Mouse (Mus musculus) neural tube, embryonic 14.5 days (tissue): ENCODE data around the gene Dnah9. TPM values are rescaled to one million over a fixed set of nuclear protein-coding genes. Genes with fewer than 3 reads are reported as not detected.
A peak's percentile ranks its signal among the peaks of the same experiment; 100 is the strongest.

Source experiments
- ATAC-seq: fragments of 200-750 bp; cut with Nextera tagmentation; 2 replicates; pipeline ENCODE4 v1.8.0; 2017; ENCODE audit warnings: low read depth, mild to moderate bottlenecking, moderate TSS enrichment, moderate library complexity
- H3K27ac ChIP-seq: fragments of 300-500 bp; sonication (generic); 2 replicates; pipeline ENCODE4 v1.5.1; 2014; ENCODE audit warnings: low read depth, mild to moderate bottlenecking, control low read depth, low read length, moderate library complexity, mixed read lengths
- H3K27me3 ChIP-seq: fragments of 300-500 bp; sonication (generic); 2 replicates; pipeline ENCODE4 v1.6.1; 2014; ENCODE audit warnings: low read length; ENCODE audit not compliant: control insufficient read depth, insufficient read depth
- H3K36me3 ChIP-seq: fragments of 300-500 bp; sonication (generic); 2 replicates; pipeline ENCODE4 v1.6.1; 2014; ENCODE audit warnings: low read length, mixed read lengths; ENCODE audit not compliant: control insufficient read depth, insufficient read depth
- H3K4me1 ChIP-seq: fragments of 300-500 bp; sonication (generic); 2 replicates; pipeline ENCODE4 v1.6.1; 2014; ENCODE audit warnings: low read length; ENCODE audit not compliant: control insufficient read depth, insufficient read depth
- H3K4me2 ChIP-seq: fragments of 300-500 bp; sonication (generic); 2 replicates; pipeline ENCODE4 v1.6.1; 2014; ENCODE audit warnings: mild to moderate bottlenecking, low read depth, low read length, control low read depth
- H3K4me3 ChIP-seq: fragments of 300-500 bp; sonication (generic); 2 replicates; pipeline ENCODE4 v1.5.1; 2014; ENCODE audit warnings: low read depth, low read length, control low read depth, mixed read lengths
- H3K9ac ChIP-seq: fragments of 300-500 bp; sonication (generic); replicated peaks from 2 replicates; pipeline ENCODE4 v1.6.1; 2014; ENCODE audit warnings: low read depth, mild to moderate bottlenecking, control low read depth, low read length, mixed read lengths
- H3K9me3 ChIP-seq: fragments of 300-500 bp; sonication (generic); 2 replicates; pipeline ENCODE4 v1.6.1; 2016; ENCODE audit warnings: low read length; ENCODE audit not compliant: control insufficient read depth
- WGBS: fragments of 180-500 bp; shearing (Covaris S2); extraction: QIAGEN DNeasy Blood & Tissue Kit; methylation state at CpG from one replicate; pipeline ENCODE4 v1.1.7; 2014; 5-methylcytosine and 5-hydroxymethylcytosine counted together
- polyA plus RNA-seq: library from polyadenylated mRNA; unstranded; fragments of >200 nt; fragmentation: Nextera tagmentation; extraction: Ambion mirVana; gene quantifications from 2 replicates; pipeline ENCODE4 v1.2.1, GENCODE M21; 2014

The Dnah9 gene
- polyA plus RNA-seq, 1 experiment from 2014 or later: 3.4 TPM

DNA sequence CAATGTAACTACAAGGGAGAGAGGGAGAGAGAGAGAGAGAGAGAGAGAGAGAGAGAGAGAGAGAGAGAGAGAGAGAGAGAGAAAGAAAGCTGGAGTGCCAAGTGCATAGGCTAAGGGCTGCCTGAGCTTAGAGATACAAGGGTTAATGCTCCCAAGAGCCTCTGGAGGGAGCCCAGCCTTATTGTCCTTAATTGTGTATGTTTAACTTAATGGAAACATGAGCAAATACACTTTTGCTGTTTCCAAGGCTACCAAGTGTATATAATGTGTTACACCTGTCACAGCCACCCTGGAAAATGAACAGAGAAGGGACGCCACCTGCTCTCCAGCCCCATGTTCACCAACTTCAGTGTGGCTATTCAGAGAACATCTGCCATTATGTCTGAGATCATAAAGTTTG is 142.6 kb downstream of the Dnah9 start:
- Histone ChIP-seq H3K9ac (no peak overlapping the region), H3K27me3 (no peaks in the 10 kb centered on the region), H3K4me2 (no peak overlapping the region), H3K9me3 (no peaks in the 10 kb centered on the region), H3K4me3 (no peak overlapping the region), H3K36me3 (no peaks in the 10 kb centered on the region), H3K27ac (no peak overlapping the region), H3K4me1 (no peaks in the 10 kb centered on the region)
- no peak for ATAC-seq
- WGBS: 52% methylated on average over 1 of the region's 1 CpGs

DNA sequence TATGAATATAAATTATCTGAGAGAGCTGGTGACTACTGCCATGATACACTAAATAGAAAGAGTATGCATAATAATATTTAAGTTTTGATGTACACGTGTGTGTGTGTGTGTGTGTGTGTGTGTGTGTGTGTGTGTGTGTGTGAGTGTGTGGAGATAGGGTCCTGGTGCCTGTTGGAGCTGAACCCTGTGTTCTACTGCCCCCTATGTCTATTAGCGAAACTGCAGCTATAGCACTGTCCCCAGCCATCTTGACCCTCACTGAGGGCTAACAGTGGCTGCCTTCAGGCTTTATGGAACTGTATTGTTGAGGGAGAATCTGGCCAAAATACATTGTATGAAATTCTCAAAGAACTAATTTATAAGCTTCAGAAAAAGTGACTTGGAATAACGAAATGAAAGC is 192.5 kb downstream of the Dnah9 start:
- Histone ChIP-seq H3K9me3 (no peaks in the 10 kb centered on the region), H3K4me2 (no peak overlapping the region), H3K4me1 (no peaks in the 10 kb centered on the region), H3K4me3 (no peak overlapping the region), H3K27me3 (no peaks in the 10 kb centered on the region), H3K9ac (no peak overlapping the region), H3K36me3 (no peaks in the 10 kb centered on the region), H3K27ac (no peak overlapping the region)
- ATAC-seq: no peak
- WGBS: 57% methylated on average over 3 of the region's 3 CpGs

DNA sequence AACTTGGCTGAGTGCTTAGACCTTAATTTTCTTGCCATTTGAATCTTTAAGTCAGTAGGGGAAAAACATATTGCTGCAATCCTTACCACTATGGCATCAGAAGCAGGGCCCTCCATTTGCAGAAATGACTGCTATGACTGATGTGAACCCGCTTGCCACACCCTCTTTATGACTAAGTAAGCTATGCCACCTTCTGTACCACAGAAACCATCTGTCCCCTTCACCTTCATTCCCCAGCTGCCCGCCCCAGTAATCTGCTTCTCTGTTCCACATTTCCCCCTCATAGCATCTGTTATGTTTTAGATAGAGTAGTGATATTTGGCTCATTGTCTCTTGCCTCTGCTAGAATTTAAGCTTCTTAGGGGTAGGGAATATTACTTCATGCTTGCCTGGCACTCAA is 237.6 kb downstream of the Dnah9 start:
- H3K27ac ChIP-seq: no peak overlapping the region
- no peak overlapping the region for H3K9ac ChIP-seq
- H3K4me1 ChIP-seq: peaks cover 4% of the 10 kb centered on the region; the same call in 1 of the 2 replicates
- no peaks in the 10 kb centered on the region for H3K27me3 ChIP-seq
- WGBS: 87% methylated on average over 2 of the region's 2 CpGs
- no peaks in the 10 kb centered on the region for H3K9me3 ChIP-seq
- H3K4me2 ChIP-seq: no peak overlapping the region
- ATAC-seq: no peak
- no peak overlapping the region for H3K4me3 ChIP-seq
- no peaks in the 10 kb centered on the region for H3K36me3 ChIP-seq

DNA sequence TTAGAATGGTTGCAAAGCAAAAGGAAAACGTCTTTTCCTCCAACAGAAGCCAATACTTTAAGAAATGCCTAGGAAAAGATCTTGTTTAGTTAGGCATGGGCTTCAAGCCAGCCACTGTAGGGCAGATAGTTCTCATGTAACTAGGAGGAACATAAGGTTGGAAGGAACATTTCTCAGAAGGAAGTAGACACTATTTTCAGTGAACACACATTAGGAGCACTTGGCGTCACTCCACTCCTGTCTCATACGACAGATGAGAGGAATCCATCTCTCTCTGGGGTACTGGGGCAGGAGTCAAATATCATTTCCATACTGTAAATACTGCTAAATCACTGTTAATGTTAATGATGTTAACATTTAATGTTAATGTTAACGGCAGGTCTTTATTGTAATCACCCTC is 238.0 kb downstream of the Dnah9 start:
- no peak for ATAC-seq
- Histone ChIP-seq H3K36me3 (no peaks in the 10 kb centered on the region), H3K27me3 (no peaks in the 10 kb centered on the region), H3K9ac (no peak overlapping the region), H3K9me3 (no peaks in the 10 kb centered on the region), H3K4me3 (no peak overlapping the region), H3K4me2 (no peak overlapping the region), H3K27ac (no peak overlapping the region), H3K4me1 (peaks cover 4% of the 10 kb centered on the region; the same call in 1 of the 2 replicates)
- WGBS: 71% methylated on average over 4 of the region's 4 CpGs

DNA sequence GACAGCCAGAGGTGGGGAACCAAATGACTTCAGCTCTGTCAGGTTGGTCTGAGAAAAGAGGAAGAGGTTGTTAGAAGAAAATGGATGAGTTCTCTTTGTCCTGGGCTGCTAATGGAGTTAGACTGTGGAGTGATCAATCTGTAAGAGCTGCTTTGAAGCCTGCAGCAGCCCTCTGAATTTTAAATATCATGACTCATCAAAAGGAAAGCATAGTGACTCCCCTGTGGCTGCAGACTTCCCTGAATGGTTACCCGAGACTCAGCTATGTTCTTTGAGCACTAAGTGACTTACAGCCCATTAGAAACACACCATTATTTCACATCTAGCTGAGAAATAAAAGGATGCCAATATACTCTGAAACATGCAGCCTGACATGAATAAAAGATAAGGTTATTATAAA is 240.4 kb downstream of the Dnah9 start:
- WGBS: 10% methylated on average over 1 of the region's 1 CpGs
- H3K9me3 ChIP-seq: no peaks in the 10 kb centered on the region
- no peaks in the 10 kb centered on the region for H3K36me3 ChIP-seq
- ATAC-seq: peak; percentile 69; the same call in 1 of the 2 replicates
- H3K27me3 ChIP-seq: no peaks in the 10 kb centered on the region
- no peak overlapping the region for H3K4me3 ChIP-seq
- H3K9ac ChIP-seq: no peak overlapping the region
- peaks cover 4% of the 10 kb centered on the region; the same call in 1 of the 2 replicates for H3K4me1 ChIP-seq
- H3K27ac ChIP-seq: peak overlapping the region; percentile 28; the same call in 1 of the 2 replicates
- no peak overlapping the region for H3K4me2 ChIP-seq

DNA sequence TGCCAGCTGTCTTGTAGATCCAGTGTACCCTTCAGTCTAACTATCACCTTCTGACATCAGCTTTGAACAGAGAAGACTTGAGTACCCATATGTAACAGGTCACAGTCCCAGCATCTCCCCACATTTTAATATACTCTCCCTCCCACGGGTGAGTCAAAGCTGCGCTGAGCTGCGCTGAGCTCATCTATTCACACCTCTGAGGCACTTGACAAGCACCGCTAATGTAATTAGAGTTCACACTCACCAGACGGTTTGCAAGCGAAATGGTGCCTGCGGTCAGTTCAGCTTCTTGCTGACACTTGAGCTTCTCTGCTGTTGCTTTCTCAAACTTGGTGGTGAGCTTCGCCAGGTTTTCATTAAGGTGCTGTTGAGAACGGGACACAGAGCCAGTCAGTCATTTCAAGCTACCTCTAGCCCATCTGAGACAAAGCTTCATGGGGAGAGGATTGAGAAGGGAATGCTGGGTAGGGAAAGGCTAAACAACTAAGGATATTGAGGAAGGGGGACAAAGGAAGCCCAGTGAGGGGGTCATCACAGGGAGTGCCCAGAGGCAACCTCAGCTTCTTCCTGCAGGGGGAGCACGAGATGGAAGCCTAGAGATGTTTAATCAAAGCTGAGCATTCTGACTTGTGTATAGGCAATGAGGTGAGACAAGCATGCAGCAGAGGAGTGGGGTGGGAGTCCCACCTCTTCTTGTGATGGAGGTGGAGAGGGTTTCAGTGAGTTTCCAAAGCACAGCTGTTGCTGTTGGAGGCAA is 249.7 kb downstream of the Dnah9 start:
- no peaks in the 10 kb centered on the region for H3K27me3 ChIP-seq
- no peak for ATAC-seq
- H3K4me1 ChIP-seq: no peaks in the 10 kb centered on the region
- no peaks in the 10 kb centered on the region for H3K9me3 ChIP-seq
- H3K9ac ChIP-seq: no peak overlapping the region
- H3K27ac ChIP-seq: no peak overlapping the region
- H3K4me2 ChIP-seq: no peak overlapping the region
- H3K36me3 ChIP-seq: no peaks in the 10 kb centered on the region
- no peak overlapping the region for H3K4me3 ChIP-seq
- 77% methylated on average over 10 of the region's 10 CpGs for WGBS

DNA sequence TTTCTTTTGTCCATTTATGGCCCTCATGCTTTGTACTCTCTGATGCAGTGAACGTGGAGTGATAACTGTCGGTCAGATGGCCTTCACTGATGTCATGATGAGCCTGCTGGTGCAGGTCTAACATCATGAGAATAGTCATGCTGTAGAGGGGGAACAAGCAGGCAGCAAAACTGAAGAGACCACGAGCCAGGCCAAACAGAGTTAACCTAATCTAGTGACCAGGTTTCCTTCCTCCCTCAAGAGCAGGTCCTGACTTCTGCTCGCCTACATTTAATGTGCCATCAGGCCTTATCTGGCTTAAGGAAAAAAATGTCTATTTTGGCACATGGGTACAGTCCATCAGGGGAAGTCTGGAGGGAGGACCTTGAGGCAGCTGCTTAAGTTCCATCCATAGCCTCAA is 259.2 kb downstream of the Dnah9 start:
- 78% methylated on average over 4 of the region's 4 CpGs for WGBS

DNA sequence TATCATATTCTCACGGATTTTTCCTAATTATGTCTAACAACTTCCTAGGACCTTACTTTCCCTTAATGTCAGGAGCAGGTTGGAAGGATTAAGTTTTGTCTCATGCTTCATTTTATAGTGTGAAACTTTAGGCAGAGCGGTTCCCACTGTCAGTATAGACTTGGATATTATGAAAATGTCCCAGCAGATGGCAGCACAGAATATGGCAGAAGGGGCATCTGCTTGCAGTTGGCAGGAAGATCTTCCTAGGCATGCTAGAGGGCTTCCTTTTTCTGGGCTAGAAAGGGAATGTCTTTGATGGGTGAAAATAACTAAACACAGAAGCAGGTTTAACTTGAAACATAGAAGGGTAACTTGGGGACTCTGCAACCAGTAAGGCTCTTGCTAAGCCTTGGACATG is 262.9 kb downstream of the Dnah9 start:
- WGBS: 63% methylated on average over 2 of the region's 2 CpGs
- Histone ChIP-seq H3K4me1 (no peaks in the 10 kb centered on the region), H3K27ac (no peak overlapping the region), H3K36me3 (no peaks in the 10 kb centered on the region), H3K9me3 (no peaks in the 10 kb centered on the region), H3K4me2 (no peak overlapping the region), H3K4me3 (no peak overlapping the region), H3K27me3 (no peaks in the 10 kb centered on the region), H3K9ac (no peak overlapping the region)
- no peak for ATAC-seq

More for the DNA sequence above, 259.2 kb downstream of the Dnah9 start:
- no peak for ATAC-seq
- H3K4me2 ChIP-seq: no peak overlapping the region
- H3K4me1 ChIP-seq: no peaks in the 10 kb centered on the region
- no peak overlapping the region for H3K27ac ChIP-seq
- H3K27me3 ChIP-seq: no peaks in the 10 kb centered on the region
- no peak overlapping the region for H3K9ac ChIP-seq
- no peaks in the 10 kb centered on the region for H3K36me3 ChIP-seq
- no peaks in the 10 kb centered on the region for H3K9me3 ChIP-seq
- no peak overlapping the region for H3K4me3 ChIP-seq

DNA sequence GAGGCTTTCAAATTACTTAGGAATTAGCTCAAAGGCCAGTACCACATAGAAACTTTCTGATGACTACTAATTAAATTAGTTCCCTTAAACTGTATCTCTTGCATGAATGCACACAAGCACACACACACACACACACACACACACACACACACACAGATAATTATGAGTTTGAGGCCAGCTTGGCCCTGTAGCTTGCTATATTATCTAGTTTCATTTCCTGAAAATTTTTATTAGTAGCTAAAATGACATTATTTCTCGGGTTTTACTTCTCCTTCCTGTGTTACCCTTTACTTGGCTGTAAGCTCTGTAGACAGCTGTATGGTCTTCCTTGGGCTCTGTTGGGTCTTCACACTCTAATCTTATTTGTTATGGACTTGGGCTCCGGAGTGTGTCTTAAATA is 264.4 kb downstream of the Dnah9 start:
- Histone ChIP-seq H3K9me3 (no peaks in the 10 kb centered on the region), H3K4me1 (no peaks in the 10 kb centered on the region), H3K9ac (no peak overlapping the region), H3K27me3 (no peaks in the 10 kb centered on the region), H3K4me2 (no peak overlapping the region), H3K4me3 (no peak overlapping the region), H3K27ac (no peak overlapping the region), H3K36me3 (no peaks in the 10 kb centered on the region)
- no peak for ATAC-seq
- 80% methylated on average over 2 of the region's 2 CpGs for WGBS
